Mouse (Mus musculus) lung, embryonic 16.5 days (tissue): ENCODE data around the gene Scamp4. TPM values are rescaled to one million over a fixed set of nuclear protein-coding genes. Genes with fewer than 3 reads are reported as not detected.
"Not testable (repeated sequence)": the region's sequence is repeated elsewhere in the genome, so short reads cannot be mapped to it uniquely, and the experiment has no call there.

Source experiments
- ATAC-seq: fragments of 200-750 bp; cut with Nextera tagmentation; 2 replicates; pipeline ENCODE4 v1.8.0; 2017; ENCODE audit warnings: low read depth, mild to moderate bottlenecking, moderate library complexity
- H3K27ac ChIP-seq: fragments of 300-500 bp; sonication (generic); 2 replicates; pipeline ENCODE4 v1.5.1; 2014; ENCODE audit warnings: mild to moderate bottlenecking, control low read depth, low read length
- H3K27me3 ChIP-seq: fragments of 300-500 bp; sonication (generic); 2 replicates; pipeline ENCODE4 v1.6.1; 2014; ENCODE audit warnings: low read depth, low read length, mixed read lengths; ENCODE audit not compliant: control insufficient read depth, insufficient read depth
- H3K36me3 ChIP-seq: fragments of 300-500 bp; sonication (generic); 2 replicates; pipeline ENCODE4 v1.6.1; 2014; ENCODE audit warnings: low read length; ENCODE audit not compliant: control insufficient read depth, insufficient read depth
- H3K4me1 ChIP-seq: fragments of 300-500 bp; sonication (generic); replicated peaks from 2 replicates; pipeline ENCODE4 v1.6.1; 2014; ENCODE audit warnings: low read length, mixed read lengths; ENCODE audit not compliant: control insufficient read depth, insufficient read depth
- H3K4me2 ChIP-seq: fragments of 300-500 bp; sonication (generic); 2 replicates; pipeline ENCODE4 v1.6.1; 2014; ENCODE audit warnings: low read depth, low read length, control low read depth
- H3K4me3 ChIP-seq: fragments of 300-500 bp; sonication (generic); 2 replicates; pipeline ENCODE4 v1.5.1; 2014; ENCODE audit warnings: mild to moderate bottlenecking, low read length, control low read depth
- H3K9ac ChIP-seq: fragments of 300-500 bp; sonication (generic); 2 replicates; pipeline ENCODE4 v1.6.1; 2014; ENCODE audit warnings: low read length, control low read depth
- H3K9me3 ChIP-seq: fragments of 300-500 bp; sonication (generic); 2 replicates; pipeline ENCODE4 v1.6.1; 2016; ENCODE audit warnings: low read length; ENCODE audit not compliant: control insufficient read depth
- WGBS: fragments of 180-500 bp; shearing (Covaris S2); extraction: QIAGEN DNeasy Blood & Tissue Kit; methylation state at CpG from one replicate; pipeline ENCODE4 v1.1.7; 2014; 5-methylcytosine and 5-hydroxymethylcytosine counted together
- polyA plus RNA-seq: library from polyadenylated mRNA; unstranded; fragments of >200 nt; fragmentation: Nextera tagmentation; extraction: Ambion mirVana; gene quantifications from 2 replicates; pipeline ENCODE4 v1.2.1, GENCODE M21; 2015

Gene Scamp4
- polyA plus RNA-seq, 1 experiment from 2014 or later: 81.8 TPM

DNA sequence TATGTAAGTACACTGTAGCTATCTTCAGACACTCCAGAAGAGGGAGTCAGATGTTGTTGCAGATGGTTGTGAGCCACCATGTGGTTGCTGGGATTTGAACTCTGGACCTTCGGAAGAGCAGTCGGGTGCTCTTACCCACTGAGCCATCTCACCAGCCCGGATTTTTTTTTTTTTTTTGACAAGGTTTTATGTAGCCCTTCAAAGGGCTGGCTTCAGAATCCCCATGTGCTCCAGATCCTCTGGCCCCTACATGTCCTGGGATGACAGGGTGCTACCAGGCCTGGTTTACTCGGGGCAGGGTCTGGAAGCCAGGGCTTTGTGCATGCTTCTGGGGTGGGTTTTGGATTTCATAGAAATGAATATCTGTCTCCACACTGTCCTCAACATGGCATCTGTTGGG, 3.0 kb downstream of the Scamp4 start, which contains the start of gene Gm49322:
Gm49322 (plus strand) TSS at position 301 of the 400 bp plus-strand sequence.
- H3K27ac ChIP-seq, H3K27me3 ChIP-seq, H3K4me2 ChIP-seq, H3K9me3 ChIP-seq, H3K4me3 ChIP-seq, ATAC-seq, H3K9ac ChIP-seq: not testable (repeated sequence)
- H3K4me1 ChIP-seq: peaks cover 15% of the 10 kb centered on the region
- 67% methylated on average over 3 of the region's 4 CpGs for WGBS
- peaks cover 24% of the 10 kb centered on the region for H3K36me3 ChIP-seq

- no peaks in the 10 kb centered on the region for H3K27me3 ChIP-seq
- peaks cover 15% of the 10 kb centered on the region for H3K4me1 ChIP-seq
- WGBS: 82% methylated on average over 23 of the region's 23 CpGs
- no peaks in the 10 kb centered on the region for H3K9me3 ChIP-seq
- no peak overlapping the region for H3K9ac ChIP-seq
- H3K27ac ChIP-seq: no peak overlapping the region
- peaks cover 24% of the 10 kb centered on the region for H3K36me3 ChIP-seq
- no peak overlapping the region for H3K4me3 ChIP-seq
- ATAC-seq: no peak
- no peak overlapping the region for H3K4me2 ChIP-seq
Observed at GRCm38 (mm10) chr10:80606306-80606705, 3.6 kb downstream of the Scamp4 start.

DNA sequence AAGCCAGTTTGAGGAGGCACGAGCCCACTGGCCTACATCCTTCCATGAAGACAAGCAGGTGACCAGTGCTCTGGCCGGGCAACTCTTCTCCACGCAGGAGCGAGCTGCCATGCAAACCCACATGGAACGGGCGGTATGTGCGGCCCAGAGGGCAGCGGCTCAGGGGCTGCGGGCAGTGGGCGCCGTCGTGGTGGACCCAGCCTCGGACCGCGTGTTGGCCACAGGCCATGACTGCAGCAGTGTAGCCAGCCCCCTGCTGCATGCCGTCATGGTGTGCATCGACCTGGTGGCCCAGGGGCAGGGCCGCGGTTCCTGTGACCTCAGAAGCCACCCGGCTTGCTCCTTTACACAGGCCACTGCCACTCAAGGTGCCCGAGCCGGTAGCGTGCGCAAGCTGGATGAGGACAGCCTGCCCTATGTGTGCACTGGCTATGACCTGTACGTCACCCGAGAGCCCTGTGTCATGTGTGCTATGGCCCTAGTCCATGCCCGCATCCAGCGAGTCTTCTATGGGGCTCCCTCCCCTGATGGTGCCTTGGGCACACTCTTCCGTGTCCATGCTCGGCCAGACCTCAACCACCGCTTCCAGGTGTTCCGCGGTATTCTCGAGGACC, 4.2 kb downstream of the Scamp4 start:
- Histone ChIP-seq H3K4me2 (no peak overlapping the region), H3K36me3 (peaks cover 24% of the 10 kb centered on the region), H3K9ac (no peak overlapping the region), H3K27me3 (no peaks in the 10 kb centered on the region), H3K27ac (no peak overlapping the region), H3K4me1 (peaks cover 15% of the 10 kb centered on the region), H3K4me3 (no peak overlapping the region), H3K9me3 (no peaks in the 10 kb centered on the region)
- ATAC-seq: no peak
- WGBS: 92% methylated on average over 34 of the region's 34 CpGs

GRCm38 (mm10) chr10:80608435-80608834, 5.8 kb downstream of the Scamp4 start:
- Histone ChIP-seq H3K27ac (no peak overlapping the region), H3K4me3 (no peak overlapping the region), H3K27me3 (no peaks in the 10 kb centered on the region), H3K9ac (no peak overlapping the region), H3K36me3 (peaks cover 27% of the 10 kb centered on the region), H3K4me1 (peaks cover 9% of the 10 kb centered on the region), H3K4me2 (no peak overlapping the region), H3K9me3 (no peaks in the 10 kb centered on the region)
- WGBS: 79% methylated on average over 3 of the region's 3 CpGs
- no peak for ATAC-seq

DNA sequence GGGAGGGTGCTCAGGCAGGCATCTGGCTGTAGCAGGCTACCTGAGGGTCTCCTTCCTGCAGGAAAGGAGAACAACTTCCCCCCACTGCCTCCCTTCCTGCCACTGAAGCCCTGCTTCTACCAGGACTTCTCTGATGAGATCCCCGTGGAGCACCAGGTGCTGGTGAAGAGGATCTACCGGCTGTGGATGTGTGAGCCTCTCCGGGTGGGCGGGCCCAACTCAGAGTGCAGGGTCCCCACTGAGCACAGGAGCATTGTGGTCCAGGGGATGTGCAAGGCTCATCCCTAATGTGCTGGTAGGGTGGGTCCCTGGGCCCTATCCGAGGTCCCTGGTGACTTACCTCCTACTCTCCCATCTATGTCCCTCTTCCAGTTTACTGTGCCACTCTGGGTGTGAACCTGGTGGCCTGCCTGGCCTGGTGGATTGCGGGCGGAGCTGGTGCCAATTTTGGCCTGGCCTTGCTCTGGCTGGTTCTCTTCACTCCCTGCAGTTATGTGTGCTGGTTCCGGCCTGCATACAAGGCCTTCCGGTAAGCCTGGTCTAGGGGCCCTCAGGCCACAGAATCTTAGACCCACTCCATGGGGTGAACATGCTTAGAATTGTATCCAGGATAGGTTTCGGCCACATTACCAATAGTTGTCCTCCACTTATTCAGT, 6.7 kb downstream of the Scamp4 start:
- H3K27ac ChIP-seq: no peak overlapping the region

GRCm38 (mm10) chr10:80610116-80610785, 7.6 kb downstream of the Scamp4 start:
- no peak for ATAC-seq
- H3K36me3 ChIP-seq: peaks cover 40% of the 10 kb centered on the region
- 89% methylated on average over 9 of the region's 9 CpGs for WGBS
- no peaks in the 10 kb centered on the region for H3K9me3 ChIP-seq
- H3K4me2 ChIP-seq: no peak overlapping the region
- H3K4me1 ChIP-seq: no peaks in the 10 kb centered on the region
- H3K9ac ChIP-seq: no peak overlapping the region
- H3K4me3 ChIP-seq: no peak overlapping the region
- H3K27ac ChIP-seq: no peak overlapping the region
- H3K27me3 ChIP-seq: no peaks in the 10 kb centered on the region

More for the DNA sequence above, 6.7 kb downstream of the Scamp4 start:
- Histone ChIP-seq H3K9me3 (no peaks in the 10 kb centered on the region), H3K4me1 (no peaks in the 10 kb centered on the region), H3K4me2 (no peak overlapping the region), H3K36me3 (peaks cover 33% of the 10 kb centered on the region), H3K27me3 (no peaks in the 10 kb centered on the region), H3K9ac (no peak overlapping the region), H3K4me3 (no peak overlapping the region)
- WGBS: 85% methylated on average over 10 of the region's 10 CpGs
- ATAC-seq: no peak

DNA sequence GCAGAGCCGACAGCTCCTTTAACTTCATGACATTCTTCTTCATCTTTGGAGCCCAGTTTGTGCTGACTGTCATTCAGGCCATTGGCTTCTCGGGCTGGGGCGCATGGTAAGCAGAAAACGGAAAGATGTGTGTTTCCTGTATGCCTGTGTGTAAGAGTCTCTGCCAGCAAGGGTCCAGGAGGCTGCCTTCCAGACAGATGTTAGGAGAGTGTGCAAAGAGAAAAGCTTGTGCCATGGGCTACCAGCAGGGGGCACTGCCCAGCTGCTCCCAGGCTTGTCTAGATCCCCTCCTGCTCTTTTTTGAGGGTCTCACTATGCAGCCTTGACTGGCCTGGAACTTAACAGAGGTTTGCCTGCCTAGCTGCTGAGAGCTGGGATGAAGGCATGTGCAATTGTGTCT, 8.4 kb downstream of the Scamp4 start:
- ATAC-seq: peak; percentile 55
- H3K9ac ChIP-seq: no peak overlapping the region
- H3K4me3 ChIP-seq: no peak overlapping the region
- no peak overlapping the region for H3K4me2 ChIP-seq
- 48% methylated on average over 4 of the region's 4 CpGs for WGBS
- H3K36me3 ChIP-seq: peaks cover 43% of the 10 kb centered on the region
- no peaks in the 10 kb centered on the region for H3K9me3 ChIP-seq
- no peak overlapping the region for H3K27ac ChIP-seq
- H3K27me3 ChIP-seq: no peaks in the 10 kb centered on the region
- H3K4me1 ChIP-seq: no peaks in the 10 kb centered on the region

DNA sequence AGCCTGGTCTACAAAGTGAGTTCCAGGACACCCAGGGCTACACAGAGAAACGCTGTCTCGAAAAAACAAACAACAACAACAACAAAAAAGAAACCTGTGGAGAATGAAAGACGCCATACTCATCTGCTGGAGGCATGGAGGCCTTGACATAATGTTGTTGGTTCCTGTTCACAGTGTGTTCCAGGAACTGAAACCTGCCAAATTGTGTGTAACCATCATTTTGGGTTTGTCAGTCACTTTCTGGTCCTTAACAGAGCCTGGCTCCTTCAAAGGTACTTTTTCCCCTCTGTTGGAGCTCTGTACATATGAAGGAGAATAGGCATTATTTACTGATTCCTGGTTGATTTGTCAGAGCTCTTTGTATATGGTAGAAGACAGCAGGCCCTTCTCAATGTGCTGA, 9.2 kb downstream of the Scamp4 start:
- H3K4me3 ChIP-seq: no peak overlapping the region
- WGBS: 91% methylated on average over 3 of the region's 3 CpGs
- H3K36me3 ChIP-seq: peaks cover 36% of the 10 kb centered on the region
- H3K9ac ChIP-seq: no peak overlapping the region
- no peak overlapping the region for H3K4me2 ChIP-seq
- H3K27me3 ChIP-seq: no peaks in the 10 kb centered on the region
- H3K27ac ChIP-seq: no peak overlapping the region
- no peaks in the 10 kb centered on the region for H3K4me1 ChIP-seq
- no peaks in the 10 kb centered on the region for H3K9me3 ChIP-seq
- no peak for ATAC-seq

DNA sequence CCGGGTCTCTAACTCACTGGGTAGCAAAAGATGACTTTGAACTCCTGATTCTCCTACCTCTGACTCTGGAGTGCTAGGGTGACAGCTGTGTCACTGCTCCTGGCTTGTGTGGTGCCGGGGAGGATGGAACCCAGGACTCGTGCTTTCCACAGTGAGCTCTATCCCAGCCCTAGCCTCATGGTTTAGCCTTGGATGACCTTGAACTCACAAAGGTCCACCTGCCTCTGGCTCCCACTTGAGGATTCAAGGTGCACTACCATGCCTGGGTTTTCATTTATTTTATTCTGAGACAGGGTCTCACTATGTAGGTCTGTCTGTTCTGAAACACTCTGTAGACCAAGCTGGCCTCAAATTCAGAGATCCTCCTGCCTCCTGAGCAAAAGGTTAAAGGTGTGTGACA, 11.1 kb downstream of the Scamp4 start:
- ATAC-seq: no peak
- no peaks in the 10 kb centered on the region for H3K9me3 ChIP-seq
- no peak overlapping the region for H3K9ac ChIP-seq
- no peak overlapping the region for H3K4me2 ChIP-seq
- H3K27me3 ChIP-seq: no peaks in the 10 kb centered on the region
- peaks cover 22% of the 10 kb centered on the region for H3K36me3 ChIP-seq
- 80% methylated on average over 3 of the region's 3 CpGs for WGBS
- no peaks in the 10 kb centered on the region for H3K4me1 ChIP-seq
- no peak overlapping the region for H3K27ac ChIP-seq
- no peak overlapping the region for H3K4me3 ChIP-seq
